Mouse (Mus musculus): ENCODE measurements at regions not wholly inside any gene's neighbourhood (a gene's known extent, or its start where the extent isn't known, plus 50 kb on each side); places are given as distances from the start of the nearest gene placed in this dataset.

DNA sequence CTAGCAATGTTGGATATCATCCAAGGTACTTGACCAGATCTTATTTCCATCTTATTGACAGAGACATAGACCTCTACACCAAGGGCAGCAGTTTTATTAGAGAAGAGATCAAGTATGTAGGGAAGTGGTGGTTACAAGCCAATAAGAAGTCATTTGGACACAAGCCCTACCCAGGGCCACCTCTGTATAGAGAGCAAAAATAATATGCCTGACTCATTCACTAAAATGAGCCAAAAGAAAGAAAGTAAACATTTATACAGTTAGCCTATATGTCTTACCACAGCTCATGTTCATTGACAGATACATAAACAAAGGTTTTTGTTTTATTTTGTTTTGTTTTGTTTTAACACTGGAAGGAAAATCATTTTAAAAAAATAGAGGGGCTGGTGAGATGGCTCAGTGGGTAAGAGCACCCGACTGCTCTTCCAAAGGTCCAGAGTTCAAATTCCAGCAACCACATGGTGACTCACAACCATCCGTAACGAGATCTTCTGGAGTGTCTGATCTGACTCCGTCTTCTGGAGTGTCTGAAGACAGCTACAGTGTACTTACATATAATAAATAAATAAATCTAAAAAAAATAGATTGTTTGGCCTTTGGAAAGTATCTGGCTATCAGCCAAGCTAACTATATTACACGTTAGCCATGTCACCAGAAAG lies 76.9 kb downstream of the Rlim start:
- Histone ChIP-seq H3K4me1 (replicated peaks; ENCODE audit: control insufficient read depth, insufficient read depth, low read length) (no peaks in the 10 kb centered on the region), H3K4me2 (ENCODE audit: low read length) (no peak overlapping the region), H3K4me3 (ENCODE audit: low read depth, low read length) (no peak overlapping the region), H3K36me3 (ENCODE audit: control insufficient read depth, insufficient read depth, low read length) (no peaks in the 10 kb centered on the region), H3K27me3 (replicated peaks; ENCODE audit: control insufficient read depth, insufficient read depth, low read length) (peaks cover 17% of the 10 kb centered on the region), H3K9ac (ENCODE audit: low read length) (no peak overlapping the region), H3K27ac (ENCODE audit: low read depth) (no peak overlapping the region), H3K9me3 (ENCODE audit: control insufficient read depth, low read length) (no peaks in the 10 kb centered on the region)
- ATAC-seq (replicated peaks; ENCODE audit: low FRiP score, low TSS enrichment, low read depth) (no peak), DNase-seq (ENCODE audit: low spot score) (no peak)
- WGBS: 71% methylated on average over 5 of the region's 5 CpGs

GRCm38 (mm10) chrX:103879329-103879935 lies 57.6 kb upstream of the Slc16a2 start:
- no peaks in the 10 kb centered on the region for H3K36me3 ChIP-seq (ENCODE audit: control insufficient read depth, insufficient read depth, low read length)
- no peak overlapping the region for H3K9ac ChIP-seq (ENCODE audit: low read length)
- 27% methylated on average over 21 of the region's 24 CpGs for WGBS
- no peaks in the 10 kb centered on the region for H3K4me1 ChIP-seq (replicated peaks; ENCODE audit: control insufficient read depth, insufficient read depth, low read length)
- ATAC-seq (replicated peaks; ENCODE audit: low FRiP score, low TSS enrichment, low read depth) (no peak), DNase-seq (ENCODE audit: low spot score) (no peak)
- H3K9me3 ChIP-seq (ENCODE audit: control insufficient read depth, low read length): no peaks in the 10 kb centered on the region
- no peak overlapping the region for H3K27ac ChIP-seq (ENCODE audit: low read depth)
- no peak overlapping the region for H3K4me3 ChIP-seq (ENCODE audit: low read depth, low read length)
- H3K27me3 ChIP-seq (replicated peaks; ENCODE audit: control insufficient read depth, insufficient read depth, low read length): peaks cover 18% of the 10 kb centered on the region
- peak overlapping the region; percentile 25; the same call in 1 of the 2 replicates for H3K4me2 ChIP-seq (ENCODE audit: low read length)
